Mouse (Mus musculus) heart, embryonic 16.5 days (tissue): ENCODE results near the gene Bmp6. TPM values are rescaled to one million over a fixed set of nuclear protein-coding genes. Genes with fewer than 3 reads are reported as not detected.

Experiments
- ATAC-seq: fragments of 200-750 bp; cut with Nextera tagmentation; replicated peaks from 2 replicates; pipeline ENCODE4 v1.8.0; 2017; ENCODE audit warnings: moderate number of reproducible peaks; ENCODE audit not compliant: insufficient read depth, low FRiP score; ENCODE audit errors: extremely low read depth
- H3K27ac ChIP-seq: fragments of 300-500 bp; sonication (generic); 2 replicates; pipeline ENCODE4 v1.5.1; 2014; ENCODE audit warnings: mild to moderate bottlenecking, low read length, control low read depth, moderate library complexity
- H3K27me3 ChIP-seq: fragments of 300-500 bp; sonication (generic); 2 replicates; pipeline ENCODE4 v1.6.1; 2014; ENCODE audit warnings: low read length, mixed read lengths; ENCODE audit not compliant: control insufficient read depth, insufficient read depth
- H3K36me3 ChIP-seq: fragments of 300-500 bp; sonication (generic); 2 replicates; pipeline ENCODE4 v1.6.1; 2014; ENCODE audit not compliant: control insufficient read depth, insufficient read depth
- H3K4me1 ChIP-seq: fragments of 300-500 bp; sonication (generic); 2 replicates; pipeline ENCODE4 v1.6.1; 2014; ENCODE audit warnings: low read length, mixed read lengths; ENCODE audit not compliant: control insufficient read depth, insufficient read depth
- H3K4me2 ChIP-seq: fragments of 300-500 bp; sonication (generic); 2 replicates; pipeline ENCODE4 v1.6.1; 2014; ENCODE audit warnings: low read depth, mild to moderate bottlenecking, control low read depth, low read length
- H3K4me3 ChIP-seq: fragments of 300-500 bp; sonication (generic); 2 replicates; pipeline ENCODE4 v1.5.1; 2014; ENCODE audit warnings: mild to moderate bottlenecking, control low read depth, low read length
- H3K9ac ChIP-seq: fragments of 300-500 bp; sonication (generic); 2 replicates; pipeline ENCODE4 v1.6.1; 2014; ENCODE audit warnings: low read length, control low read depth
- H3K9me3 ChIP-seq: fragments of 300-500 bp; sonication (generic); replicated peaks from 2 replicates; pipeline ENCODE4 v1.6.1; 2016; ENCODE audit warnings: low read length; ENCODE audit not compliant: control insufficient read depth
- WGBS: fragments of 180-500 bp; shearing (Covaris S2); extraction: QIAGEN DNeasy Blood & Tissue Kit; methylation state at CpG from one replicate; pipeline ENCODE4 v1.1.7; 2014; 5-methylcytosine and 5-hydroxymethylcytosine counted together
- polyA plus RNA-seq: library from polyadenylated mRNA; unstranded; fragments of >200 nt; fragmentation: Nextera tagmentation; extraction: Ambion mirVana; gene quantifications from 2 replicates; pipeline ENCODE4 v1.2.1, GENCODE M21; 2015

Bmp6 gene
- polyA plus RNA-seq, 1 experiment from 2014 or later = 2.5 TPM

DNA sequence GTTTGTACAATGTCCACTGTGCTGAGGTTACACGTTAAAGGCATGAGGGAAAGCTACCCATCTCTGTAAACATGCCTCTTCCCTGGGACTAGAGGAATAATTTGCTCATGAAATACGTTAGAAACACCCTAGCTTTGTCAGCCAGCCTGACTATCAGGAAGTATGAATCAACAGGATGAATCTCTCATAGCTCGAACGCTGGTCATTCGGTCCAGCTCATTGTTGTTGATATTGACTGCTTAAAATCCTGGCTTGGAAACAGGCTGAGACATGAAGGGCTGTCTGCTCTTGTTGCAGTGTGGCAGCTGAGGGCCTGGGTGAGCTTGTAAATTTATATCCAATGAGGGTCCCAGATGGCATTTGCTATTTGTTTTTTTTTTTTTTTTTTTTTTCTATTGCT, 4.9 kb downstream of the Bmp6 start:
- no peak overlapping the region for H3K4me3 ChIP-seq

DNA sequence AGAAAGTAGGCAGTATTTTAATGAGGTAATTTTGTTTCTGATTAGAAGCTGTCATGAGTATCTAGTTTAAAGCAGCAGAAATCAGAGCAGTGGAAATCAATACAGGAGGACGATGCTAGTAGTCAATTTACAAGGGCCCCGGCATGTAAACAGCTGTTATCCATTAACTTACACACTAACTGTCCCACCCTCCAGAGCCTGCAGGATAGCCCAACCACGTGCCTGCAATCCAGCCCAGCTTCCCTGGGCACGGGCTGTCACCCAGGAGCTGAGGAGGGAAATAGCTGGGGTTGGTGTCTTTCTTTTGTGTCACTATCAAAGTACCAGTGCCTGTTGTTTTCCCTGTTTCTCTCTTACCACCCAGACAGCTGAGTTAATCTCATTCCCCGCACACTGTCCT, 7.1 kb downstream of the Bmp6 start:
- Histone ChIP-seq H3K36me3 (no peaks in the 10 kb centered on the region), H3K27ac (no peak overlapping the region), H3K4me1 (peaks cover 10% of the 10 kb centered on the region), H3K27me3 (peaks cover 10% of the 10 kb centered on the region), H3K9me3 (no peaks in the 10 kb centered on the region), H3K9ac (no peak overlapping the region), H3K4me3 (no peak overlapping the region), H3K4me2 (no peak overlapping the region)
- 34% methylated on average over 5 of the region's 5 CpGs for WGBS
- ATAC-seq = no peak

More for the DNA sequence above, 4.9 kb downstream of the Bmp6 start:
- H3K4me1 ChIP-seq = peaks cover 24% of the 10 kb centered on the region
- ATAC-seq = no peak
- H3K9me3 ChIP-seq = no peaks in the 10 kb centered on the region
- no peaks in the 10 kb centered on the region for H3K36me3 ChIP-seq
- no peak overlapping the region for H3K4me2 ChIP-seq
- no peak overlapping the region for H3K9ac ChIP-seq
- 54% methylated on average over 5 of the region's 5 CpGs for WGBS
- no peak overlapping the region for H3K27ac ChIP-seq
- peaks cover 28% of the 10 kb centered on the region for H3K27me3 ChIP-seq

DNA sequence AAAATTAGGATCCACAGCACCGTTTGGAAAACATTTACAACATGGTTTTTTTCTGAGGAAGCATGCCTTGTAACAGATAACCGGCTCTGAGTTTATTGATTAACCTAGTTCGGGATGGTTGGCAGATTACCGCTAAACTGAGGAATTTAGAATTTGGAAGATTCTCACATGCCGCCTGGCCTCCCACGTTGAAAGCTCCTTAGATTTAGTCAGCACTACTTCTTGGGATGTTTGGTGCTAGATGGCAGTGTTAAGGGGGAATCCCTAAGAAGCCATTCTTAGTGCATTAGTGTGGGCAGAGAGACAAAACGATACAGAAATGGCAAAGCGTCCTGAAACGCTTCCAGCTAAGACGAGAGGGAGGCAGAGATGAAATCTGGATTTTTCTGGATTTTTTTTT, 8.1 kb downstream of the Bmp6 start:
- Histone ChIP-seq H3K4me3 (no peak overlapping the region), H3K27me3 (peaks cover under 1% of the 10 kb centered on the region), H3K4me2 (no peak overlapping the region), H3K4me1 (peaks cover 5% of the 10 kb centered on the region; the same call in 1 of the 2 replicates), H3K36me3 (no peaks in the 10 kb centered on the region), H3K9me3 (no peaks in the 10 kb centered on the region), H3K9ac (no peak overlapping the region), H3K27ac (no peak overlapping the region)
- no peak for ATAC-seq
- WGBS = 68% methylated on average over 10 of the region's 10 CpGs

DNA sequence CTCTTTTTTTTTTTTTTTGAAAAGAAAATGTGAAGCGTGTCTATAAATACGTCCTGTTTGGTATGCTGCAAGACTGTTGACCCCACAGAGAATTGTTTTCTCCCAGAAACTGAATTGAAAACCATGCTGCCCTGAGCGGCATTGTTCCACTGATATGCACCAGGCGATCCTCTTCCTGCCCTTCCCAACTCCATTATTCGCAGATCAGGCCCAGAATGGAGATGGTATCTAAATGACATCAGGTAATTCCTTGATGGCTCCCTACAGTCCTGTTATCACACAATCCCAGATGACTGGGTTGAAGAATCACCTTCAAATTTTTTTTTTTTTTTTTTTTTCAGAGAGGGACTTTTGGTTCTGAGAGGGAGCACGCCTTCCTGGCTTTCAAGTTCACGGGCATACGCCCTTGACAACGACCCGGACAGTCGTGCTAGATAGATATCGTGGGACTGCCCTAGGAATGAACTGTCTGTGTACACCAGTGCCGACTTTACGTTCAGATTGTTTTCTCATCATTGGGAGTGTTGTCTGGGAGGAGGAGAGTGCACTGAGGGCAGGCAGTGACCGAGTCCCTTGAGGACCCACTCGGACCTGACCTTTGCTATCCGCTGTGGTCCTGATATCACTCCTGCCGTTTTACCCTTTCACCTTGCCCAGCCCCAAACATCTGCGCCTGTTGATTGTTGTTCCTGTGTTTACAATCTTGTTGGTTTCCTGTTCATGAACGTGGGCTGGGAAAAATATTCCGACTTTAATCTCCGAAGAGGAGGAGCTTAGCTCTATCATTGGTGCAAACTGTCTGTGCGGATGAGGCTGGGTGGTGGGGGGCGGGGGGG, 8.7 kb downstream of the Bmp6 start:
- ATAC-seq = peak; percentile 52; the same call in 1 of the 2 replicates
- 41% methylated on average over 24 of the region's 24 CpGs for WGBS
- Histone ChIP-seq H3K36me3 (no peaks in the 10 kb centered on the region), H3K4me1 (peaks cover 9% of the 10 kb centered on the region), H3K27ac (no peak overlapping the region), H3K4me2 (peak overlapping the region; percentile 43), H3K9me3 (no peaks in the 10 kb centered on the region), H3K9ac (no peak overlapping the region), H3K4me3 (no peak overlapping the region), H3K27me3 (no peaks in the 10 kb centered on the region; the same call in 1 of the 2 replicates)

DNA sequence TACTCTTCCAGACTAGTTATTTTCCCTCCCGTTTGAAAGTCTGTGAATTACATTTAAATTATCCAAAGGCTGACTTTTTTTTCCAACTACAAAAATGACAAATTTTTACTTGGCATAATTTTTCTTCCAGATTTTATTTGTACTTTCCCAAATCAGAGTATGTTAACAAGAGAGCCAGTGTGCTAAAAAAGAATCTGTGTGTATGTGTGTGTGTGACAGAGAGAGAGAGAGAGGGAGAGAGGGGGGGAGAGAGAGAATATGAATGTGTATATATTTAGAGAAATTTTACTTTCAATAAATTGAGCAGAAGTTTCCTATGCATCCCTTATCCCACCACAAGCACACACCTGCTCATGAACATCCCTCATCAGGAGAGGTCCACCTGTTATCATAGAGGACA, 9.4 kb downstream of the Bmp6 start:
- Histone ChIP-seq H3K9me3 (no peaks in the 10 kb centered on the region), H3K9ac (no peak overlapping the region), H3K27me3 (no peaks in the 10 kb centered on the region; the same call in 1 of the 2 replicates), H3K36me3 (no peaks in the 10 kb centered on the region), H3K4me2 (no peak overlapping the region), H3K4me3 (no peak overlapping the region), H3K27ac (no peak overlapping the region), H3K4me1 (peaks cover 11% of the 10 kb centered on the region)
- WGBS = 57% methylated on average over 1 of the region's 1 CpGs
- no peak for ATAC-seq

DNA sequence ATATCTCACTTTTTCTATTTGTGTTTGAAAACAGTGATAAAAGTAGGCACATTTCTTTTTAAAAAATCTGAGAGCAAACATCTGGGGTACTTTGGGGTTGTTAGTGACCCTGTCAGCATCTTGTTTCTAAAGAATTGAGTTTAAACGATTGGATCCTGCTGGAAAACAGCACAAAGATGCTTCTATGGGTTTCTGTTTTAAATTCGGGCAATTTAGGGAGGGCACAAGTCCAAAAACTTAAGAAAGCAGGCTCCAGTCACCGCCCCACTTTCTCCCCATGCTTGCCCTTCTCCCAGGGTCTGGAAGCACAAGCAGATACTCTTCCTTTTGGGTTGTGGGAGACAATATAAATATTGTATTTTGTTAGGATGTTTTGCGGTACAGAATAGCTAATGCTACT, 14.1 kb downstream of the Bmp6 start:
- 58% methylated on average over 4 of the region's 4 CpGs for WGBS
- no peak for ATAC-seq

DNA sequence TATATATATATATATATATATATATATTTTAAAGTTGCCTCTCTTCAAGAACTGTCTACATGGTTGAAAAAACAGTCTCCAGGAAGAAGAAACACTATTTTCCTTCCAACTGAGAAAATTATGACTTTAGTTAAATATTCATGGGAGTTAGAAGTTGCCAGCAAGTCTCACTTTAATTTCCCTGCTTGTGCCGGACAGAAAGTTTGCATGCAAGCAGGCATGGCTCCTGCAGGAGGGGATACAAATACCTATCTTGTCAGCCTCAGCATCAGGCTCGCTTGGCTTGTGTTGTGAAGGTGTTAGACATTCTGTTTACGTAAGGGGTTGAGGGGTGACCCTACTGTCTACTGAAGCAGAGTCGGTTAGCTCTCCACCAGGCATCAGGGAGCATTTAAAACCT, 17.8 kb downstream of the Bmp6 start:
- Histone ChIP-seq H3K9ac (no peak overlapping the region), H3K9me3 (no peaks in the 10 kb centered on the region), H3K27ac (no peak overlapping the region), H3K4me1 (peaks cover 7% of the 10 kb centered on the region), H3K36me3 (no peaks in the 10 kb centered on the region), H3K27me3 (no peaks in the 10 kb centered on the region), H3K4me3 (no peak overlapping the region), H3K4me2 (no peak overlapping the region)
- whole genome bisulfite sequencing = 70% methylated on average over 4 of the region's 4 CpGs
- ATAC-seq = no peak

More for the DNA sequence above, 14.1 kb downstream of the Bmp6 start:
- Histone ChIP-seq H3K36me3 (no peaks in the 10 kb centered on the region), H3K9me3 (no peaks in the 10 kb centered on the region), H3K9ac (no peak overlapping the region), H3K4me3 (no peak overlapping the region), H3K4me2 (no peak overlapping the region), H3K4me1 (peaks cover 7% of the 10 kb centered on the region), H3K27ac (no peak overlapping the region), H3K27me3 (no peaks in the 10 kb centered on the region)

DNA sequence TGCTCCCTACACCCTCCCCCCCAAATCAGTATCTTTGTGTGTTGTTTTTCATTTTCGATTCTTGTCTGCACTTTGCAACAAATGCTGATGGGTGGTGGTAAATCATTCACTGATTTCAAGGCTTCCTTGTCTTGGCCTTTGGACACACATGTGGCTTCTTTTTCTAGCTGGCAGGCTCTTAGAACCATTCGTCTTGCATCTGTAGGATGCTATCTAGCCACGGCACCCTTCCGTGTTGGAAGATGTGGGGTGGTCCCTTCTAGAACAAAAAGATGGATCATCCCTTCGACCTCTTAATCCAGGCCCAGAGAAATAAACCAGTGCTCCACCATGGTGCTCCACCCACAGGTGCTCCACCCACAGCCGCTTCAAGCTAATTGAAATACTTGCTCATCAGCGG, 19.0 kb downstream of the Bmp6 start:
- no peak overlapping the region for H3K4me3 ChIP-seq

DNA sequence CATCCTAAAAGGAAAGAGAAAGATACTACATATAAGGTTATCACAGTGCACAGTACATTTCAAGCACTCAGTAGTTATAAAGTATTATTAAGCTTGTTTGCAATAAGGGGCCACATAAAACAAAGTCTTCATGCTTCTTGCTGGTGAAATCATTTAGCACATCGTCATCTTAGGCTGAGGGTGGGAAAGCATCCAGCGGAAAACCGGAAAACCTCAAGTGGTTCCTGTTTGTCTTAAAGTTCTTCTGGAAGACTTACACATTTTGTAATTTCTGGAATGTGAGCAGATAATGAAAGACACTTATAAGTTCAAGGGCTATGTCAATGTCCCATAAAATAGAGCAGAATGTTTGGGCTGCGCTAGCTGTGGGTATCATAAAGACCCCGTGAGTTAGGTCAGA, 24.7 kb downstream of the Bmp6 start:
- Histone ChIP-seq H3K4me2 (no peak overlapping the region), H3K4me1 (peaks cover 3% of the 10 kb centered on the region), H3K27me3 (no peaks in the 10 kb centered on the region), H3K4me3 (no peak overlapping the region), H3K9me3 (no peaks in the 10 kb centered on the region), H3K9ac (no peak overlapping the region), H3K27ac (no peak overlapping the region), H3K36me3 (no peaks in the 10 kb centered on the region)
- 51% methylated on average over 5 of the region's 5 CpGs for WGBS
- no peak for ATAC-seq

More for the DNA sequence above, 19.0 kb downstream of the Bmp6 start:
- Histone ChIP-seq H3K9ac (no peak overlapping the region), H3K9me3 (no peaks in the 10 kb centered on the region), H3K4me2 (no peak overlapping the region), H3K27me3 (no peaks in the 10 kb centered on the region), H3K27ac (no peak overlapping the region), H3K36me3 (no peaks in the 10 kb centered on the region), H3K4me1 (no peaks in the 10 kb centered on the region; the same call in 1 of the 2 replicates)
- no peak for ATAC-seq
- WGBS = 81% methylated on average over 7 of the region's 7 CpGs
